Mouse (Mus musculus) kidney, postnatal 0 days (tissue): ENCODE results near the gene Bola3. TPM values are rescaled to one million over a fixed set of nuclear protein-coding genes. Genes with fewer than 3 reads are reported as not detected.

Experiments used
- ATAC-seq: fragments of 200-750 bp; cut with Nextera tagmentation; replicated peaks from 2 replicates; pipeline ENCODE4 v1.8.0; 2017; ENCODE audit warnings: low read depth, moderate number of reproducible peaks, moderate TSS enrichment, moderate library complexity; ENCODE audit not compliant: low FRiP score
- DNase-seq: peaks from one replicate; pipeline ENCODE4 v3.0.0-alpha.2; 2016; ENCODE audit warnings: low spot score
- H3K27ac ChIP-seq: fragments of 300-500 bp; sonication (generic); 2 replicates; pipeline ENCODE4 v1.5.1; 2014; ENCODE audit warnings: mild to moderate bottlenecking
- H3K27me3 ChIP-seq: fragments of 300-500 bp; sonication (generic); 2 replicates; pipeline ENCODE4 v1.6.1; 2014; ENCODE audit warnings: low read length, mixed read lengths; ENCODE audit not compliant: insufficient read depth
- H3K36me3 ChIP-seq: fragments of 300-500 bp; sonication (generic); 2 replicates; pipeline ENCODE4 v1.6.1; 2014; ENCODE audit warnings: low read length, mixed read lengths; ENCODE audit not compliant: insufficient read depth
- H3K4me1 ChIP-seq: fragments of 300-500 bp; sonication (generic); replicated peaks from 2 replicates; pipeline ENCODE4 v1.6.1; 2014; ENCODE audit warnings: antibody characterized with exemption, low read length, mixed read lengths; ENCODE audit not compliant: insufficient read depth
- H3K4me2 ChIP-seq: fragments of 300-500 bp; sonication (generic); 2 replicates; pipeline ENCODE4 v1.6.1; 2014; ENCODE audit warnings: mild to moderate bottlenecking, low read length, moderate library complexity, mixed read lengths
- H3K4me3 ChIP-seq: fragments of 300-500 bp; sonication (generic); replicated peaks from 2 replicates; pipeline ENCODE4 v1.5.1; 2014; ENCODE audit warnings: low read depth, low read length
- H3K9ac ChIP-seq: fragments of 300-500 bp; sonication (generic); 2 replicates; pipeline ENCODE4 v1.6.1; 2014; ENCODE audit warnings: low read depth, low read length
- H3K9me3 ChIP-seq: fragments of 300-500 bp; sonication (generic); replicated peaks from 2 replicates; pipeline ENCODE4 v1.6.1; 2016; ENCODE audit warnings: low read length, inconsistent platforms, mixed read lengths
- CTCF ChIP-seq: IDR thresholded peaks from 2 replicates; pipeline ENCODE4 v1.5.1; 2016; ENCODE audit warnings: antibody characterized with exemption, low read depth, mild to moderate bottlenecking, moderate library complexity
- WGBS: fragments of 180-500 bp; shearing (Covaris S2); extraction: QIAGEN DNeasy Blood & Tissue Kit; methylation state at CpG from one replicate; pipeline ENCODE4 v1.1.7; 2014; 5-methylcytosine and 5-hydroxymethylcytosine counted together
- microRNA-seq: library from miRNA; unstranded; fragments of <30 nt; microRNA quantifications from one replicate; pipeline ENCODE4, GENCODE M21; 2016
- polyA plus RNA-seq: library from polyadenylated mRNA; unstranded; fragments of >200 nt; fragmentation: Nextera tagmentation; extraction: Ambion mirVana; gene quantifications from 2 replicates; pipeline ENCODE4 v1.2.1, GENCODE M21; 2015

Bola3 gene
- polyA plus RNA-seq, 1 experiment from 2014 or later = 242 TPM

- no peak overlapping the region for H3K4me2 ChIP-seq
- no peak for TF ChIP-seq CTCF
- DNase-seq = no peak
- H3K9ac ChIP-seq = no peak overlapping the region
- H3K4me1 ChIP-seq = 0 out of 2 replicates have a peak, but pooled peaks cover 4% of the 10 kb centered on the region
- no peak overlapping the region for H3K27ac ChIP-seq
- H3K4me3 ChIP-seq = no peak overlapping the region
- no peaks in the 10 kb centered on the region for H3K27me3 ChIP-seq
- H3K36me3 ChIP-seq = peaks cover 40% of the 10 kb centered on the region
- ATAC-seq = no peak
- WGBS = 42% methylated on average over 8 of the region's 8 CpGs
- no peaks in the 10 kb centered on the region for H3K9me3 ChIP-seq
Observed at GRCm38 (mm10) chr6:83397728-83398127, 48.8 kb downstream of the Bola3 start.

- WGBS = 76% methylated on average over 3 of the region's 3 CpGs
- Histone ChIP-seq H3K27ac (no peak overlapping the region), H3K27me3 (no peaks in the 10 kb centered on the region), H3K4me3 (no peak overlapping the region), H3K9ac (no peak overlapping the region), H3K36me3 (peaks cover 60% of the 10 kb centered on the region), H3K9me3 (no peaks in the 10 kb centered on the region), H3K4me1 (0 out of 2 replicates have a peak, but pooled peaks cover 4% of the 10 kb centered on the region), H3K4me2 (no peak overlapping the region)
- DNase-seq = no peak
- no peak for TF ChIP-seq CTCF
- ATAC-seq = no peak
Observed at GRCm38 (mm10) chr6:83399790-83400189, 50.8 kb downstream of the Bola3 start.

- H3K27ac ChIP-seq = no peak overlapping the region
- 0 out of 2 replicates have a peak, but pooled peaks cover 4% of the 10 kb centered on the region for H3K4me1 ChIP-seq
- H3K9ac ChIP-seq = no peak overlapping the region
- ATAC-seq (no peak), DNase-seq (no peak)
- H3K9me3 ChIP-seq = no peaks in the 10 kb centered on the region
- no peak overlapping the region for H3K4me3 ChIP-seq
- 95% methylated on average over 8 of the region's 8 CpGs for WGBS
- no peak for TF ChIP-seq CTCF
- peaks cover 34% of the 10 kb centered on the region for H3K36me3 ChIP-seq
- no peaks in the 10 kb centered on the region for H3K27me3 ChIP-seq
- H3K4me2 ChIP-seq = no peak overlapping the region
Observed at GRCm38 (mm10) chr6:83403481-83403880, 54.5 kb downstream of the Bola3 start.

GRCm38 (mm10) chr6:83404571-83404970 lies 55.6 kb downstream of the Bola3 start:
- TF ChIP-seq CTCF = no peak
- WGBS = 94% methylated on average over 13 of the region's 13 CpGs

GRCm38 (mm10) chr6:83405511-83406064 lies 56.6 kb downstream of the Bola3 start:
- no peaks in the 10 kb centered on the region for H3K9me3 ChIP-seq
- no peak overlapping the region for H3K4me2 ChIP-seq
- ATAC-seq = no peak
- H3K27me3 ChIP-seq = no peaks in the 10 kb centered on the region
- H3K4me3 ChIP-seq = no peak overlapping the region
- 70% methylated on average over 7 of the region's 7 CpGs for whole genome bisulfite sequencing
- H3K36me3 ChIP-seq = peaks cover 35% of the 10 kb centered on the region
- no peak for TF ChIP-seq CTCF
- H3K9ac ChIP-seq = 0 out of 2 replicates have a peak overlapping the region, but pooled peaks have one; percentile 23
- H3K4me1 ChIP-seq = no peaks in the 10 kb centered on the region
- H3K27ac ChIP-seq = no peak overlapping the region
- DNase-seq = no peak

More at GRCm38 (mm10) chr6:83404571-83404970, 55.6 kb downstream of the Bola3 start:
- no peak overlapping the region for H3K27ac ChIP-seq
- H3K4me3 ChIP-seq = no peak overlapping the region
- H3K4me2 ChIP-seq = no peak overlapping the region
- H3K36me3 ChIP-seq = peaks cover 34% of the 10 kb centered on the region
- DNase-seq = no peak
- no peak for ATAC-seq
- no peaks in the 10 kb centered on the region for H3K27me3 ChIP-seq
- H3K9ac ChIP-seq = no peak overlapping the region
- no peaks in the 10 kb centered on the region for H3K9me3 ChIP-seq
- no peaks in the 10 kb centered on the region for H3K4me1 ChIP-seq

GRCm38 (mm10) chr6:83408510-83408909 lies 59.6 kb downstream of the Bola3 start:
- Histone ChIP-seq H3K27me3 (no peaks in the 10 kb centered on the region), H3K4me1 (peaks cover 11% of the 10 kb centered on the region; the same call in 1 of the 2 replicates), H3K4me3 (no peak overlapping the region), H3K36me3 (peaks cover 18% of the 10 kb centered on the region), H3K9ac (no peak overlapping the region), H3K4me2 (no peak overlapping the region), H3K9me3 (no peaks in the 10 kb centered on the region), H3K27ac (peak overlapping the region; percentile 32)
- WGBS = 66% methylated on average over 9 of the region's 9 CpGs
- ATAC-seq = no peak
- TF ChIP-seq CTCF = no peak
- DNase-seq = no peak

Small RNA genes lying within 50 kb of the gene (microRNA-seq; reads per million reads assigned to microRNA genes)
- not detected for gene Mir6374

Other genes starting within 250 kb of the Bola3 start
- 2.0 and 2.7 TPM in 2 replicates for gene Ccdc142, start 247.5 kb upstream of the Bola3 start, polyA plus RNA-seq
- gene Gm42688, start 247.5 kb upstream of the Bola3 start, polyA plus RNA-seq = 2.7 and 2.9 TPM in 2 replicates
- gene Mrpl53, start 240.1 kb upstream of the Bola3 start, polyA plus RNA-seq = 165 and 166 TPM in 2 replicates
- 33.9 and 37.6 TPM in 2 replicates for gene Mogs, start 233.7 kb upstream of the Bola3 start, polyA plus RNA-seq
- gene Wbp1, start 227.6 kb upstream of the Bola3 start, polyA plus RNA-seq = 108 and 115 TPM in 2 replicates
- 14.5 and 16.2 TPM in 2 replicates for gene Ino80b, start 223.7 kb upstream of the Bola3 start, polyA plus RNA-seq
- gene Rtkn, start 213.7 kb upstream of the Bola3 start, polyA plus RNA-seq = 38.5 and 40.3 TPM in 2 replicates
- gene Wdr54, start 192.8 kb upstream of the Bola3 start, polyA plus RNA-seq = 3.5 and 4.2 TPM in 2 replicates
- 1.3 and 1.6 TPM in 2 replicates for gene 1700003E16Rik, start 192.7 kb upstream of the Bola3 start, polyA plus RNA-seq
- 62.2 and 68.2 TPM in 2 replicates for gene Dctn1, start 183.2 kb upstream of the Bola3 start, polyA plus RNA-seq
- gene Slc4a5, start 129.3 kb upstream of the Bola3 start, polyA plus RNA-seq = 0.69 and 0.86 TPM in 2 replicates
- gene Mthfd2, start 23.2 kb upstream of the Bola3 start, polyA plus RNA-seq = 21.6 and 25.8 TPM in 2 replicates
- 46.8 and 50.6 TPM in 2 replicates for gene Mob1a, start 23.1 kb upstream of the Bola3 start, polyA plus RNA-seq
- gene Tet3, start 109.9 kb downstream of the Bola3 start, polyA plus RNA-seq = 32.3 and 33.0 TPM in 2 replicates
- 73.0 and 75.5 TPM in 2 replicates for gene Dguok, start 157.8 kb downstream of the Bola3 start, polyA plus RNA-seq
- 21.8 and 28.8 TPM in 2 replicates for gene Actg2, start 187.1 kb downstream of the Bola3 start, polyA plus RNA-seq
- gene Stambp, start 223.6 kb downstream of the Bola3 start, polyA plus RNA-seq = 30.2 and 31.2 TPM in 2 replicates